Mouse (Mus musculus) small intestine, adult 2 months (tissue): ENCODE results near the gene Eva1c.

Experiments used
- CTCF ChIP-seq: fragments of 200-500 bp; IDR thresholded peaks from 2 replicates; pipeline ENCODE4 v1.5.1; 2012; ENCODE audit warnings: low read depth, mild to moderate bottlenecking, control low read depth, inconsistent platforms, low read length, moderate library complexity, mixed read lengths; ENCODE audit not compliant: insufficient replicate concordance, insufficient read length; ENCODE audit errors: extremely low read depth
- POLR2A ChIP-seq: fragments of 200-500 bp; IDR thresholded peaks from 2 replicates; pipeline ENCODE4 v1.6.1; 2012; ENCODE audit warnings: low read depth, mild to moderate bottlenecking, control low read depth, inconsistent platforms, low read length, moderate library complexity

- TF ChIP-seq CTCF (no peak), POLR2A (no peak)
Measured at GRCm38 (mm10) chr16:90850881-90851280, 24.4 kb downstream of the Eva1c start.
